Mouse (Mus musculus): ENCODE measurements around the gene Zmynd12. TPM values are rescaled to one million over a fixed set of nuclear protein-coding genes. Genes with fewer than 3 reads are reported as not detected.

Gene Zmynd12
- total RNA-seq, 4 experiments from 2014 or later = 3.7 to 9.4 (median 6.6) TPM

GRCm38 (mm10) chr4:119450436-119450835, 27.8 kb downstream of the Zmynd12 start:
- DNase-seq = no peak

- no peak for DNase-seq
These were observed 30.5 kb downstream of the Zmynd12 start for GRCm38 (mm10) chr4:119453128-119453527.

GRCm38 (mm10) chr4:119453533-119453932, 30.9 kb downstream of the Zmynd12 start:
- no peak for DNase-seq

GRCm38 (mm10) chr4:119460296-119460695, 37.7 kb downstream of the Zmynd12 start:
- no peak for DNase-seq

GRCm38 (mm10) chr4:119460728-119461141, 38.1 kb downstream of the Zmynd12 start:
- DNase-seq = no peak

GRCm38 (mm10) chr4:119462457-119462856, 39.8 kb downstream of the Zmynd12 start:
- no peak for DNase-seq

- DNase-seq = peak; percentile 37
These were observed 40.5 kb downstream of the Zmynd12 start for GRCm38 (mm10) chr4:119462858-119463755.

GRCm38 (mm10) chr4:119463756-119464419, 41.3 kb downstream of the Zmynd12 start:
- DNase-seq = no peak

- DNase-seq = no peak
These were observed 43.2 kb downstream of the Zmynd12 start for GRCm38 (mm10) chr4:119465841-119466240.

GRCm38 (mm10) chr4:119467720-119468380, 45.2 kb downstream of the Zmynd12 start:
- DNase-seq = no peak

- DNase-seq = no peak
These were observed 49.9 kb downstream of the Zmynd12 start for GRCm38 (mm10) chr4:119472545-119472944.

- DNase-seq = no peak
These were observed 50.5 kb downstream of the Zmynd12 start for GRCm38 (mm10) chr4:119473150-119473549.

- DNase-seq = peak; percentile 29
These were observed 60.4 kb downstream of the Zmynd12 start for GRCm38 (mm10) chr4:119483051-119483450.

- DNase-seq = no peak
These were observed 62.3 kb downstream of the Zmynd12 start for GRCm38 (mm10) chr4:119484882-119485281.

- no peak for DNase-seq
These were observed 67.1 kb downstream of the Zmynd12 start for GRCm38 (mm10) chr4:119489666-119490065.

- no peak for DNase-seq
These were observed 68.2 kb downstream of the Zmynd12 start for GRCm38 (mm10) chr4:119490806-119491205.

GRCm38 (mm10) chr4:119492291-119492932, 69.8 kb downstream of the Zmynd12 start, which contains the start of gene Rimkla:
TSS of gene Rimkla (minus strand) at chr4:119492628.
- peak; percentile 23 for DNase-seq

- DNase-seq = no peak
These were observed 70.3 kb downstream of the Zmynd12 start for GRCm38 (mm10) chr4:119492933-119493327.

- no peak for DNase-seq
These were observed 75.8 kb downstream of the Zmynd12 start for GRCm38 (mm10) chr4:119498319-119498848.

GRCm38 (mm10) chr4:119511591-119511990, 89.0 kb downstream of the Zmynd12 start:
- no peak for DNase-seq

GRCm38 (mm10) chr4:119512731-119513141, 90.1 kb downstream of the Zmynd12 start:
- no peak for DNase-seq
